Mouse (Mus musculus) hindbrain, embryonic 12.5 days (tissue): ENCODE data around the gene Csrnp1. TPM values are rescaled to one million over a fixed set of nuclear protein-coding genes. Genes with fewer than 3 reads are reported as not detected.

ENCODE experiments used
- ATAC-seq: fragments of 200-750 bp; cut with Nextera tagmentation; 2 replicates; pipeline ENCODE4 v1.8.0; 2017; ENCODE audit warnings: moderate TSS enrichment; ENCODE audit not compliant: low FRiP score
- H3K27ac ChIP-seq: fragments of 300-500 bp; sonication (generic); 2 replicates; pipeline ENCODE4 v1.5.1; 2016; ENCODE audit warnings: mild to moderate bottlenecking
- H3K27me3 ChIP-seq: fragments of 300-500 bp; sonication (generic); 2 replicates; pipeline ENCODE4 v1.6.1; 2016; ENCODE audit warnings: mild to moderate bottlenecking
- H3K36me3 ChIP-seq: fragments of 300-500 bp; sonication (generic); 2 replicates; pipeline ENCODE4 v1.6.1; 2016; ENCODE audit warnings: mild to moderate bottlenecking
- H3K4me1 ChIP-seq: fragments of 300-500 bp; sonication (generic); 2 replicates; pipeline ENCODE4 v1.6.1; 2016
- H3K4me2 ChIP-seq: fragments of 300-500 bp; sonication (generic); replicated peaks from 2 replicates; pipeline ENCODE4 v1.6.1; 2016; ENCODE audit warnings: mild to moderate bottlenecking
- H3K4me3 ChIP-seq: fragments of 300-500 bp; sonication (generic); 2 replicates; pipeline ENCODE4 v1.5.1; 2016; ENCODE audit warnings: mild to moderate bottlenecking
- H3K9ac ChIP-seq: fragments of 300-500 bp; sonication (generic); 2 replicates; pipeline ENCODE4 v1.6.1; 2016; ENCODE audit warnings: mild to moderate bottlenecking, moderate library complexity
- H3K9me3 ChIP-seq: fragments of 300-500 bp; sonication (generic); replicated peaks from 2 replicates; pipeline ENCODE4 v1.6.1; 2016; ENCODE audit warnings: mild to moderate bottlenecking
- WGBS: fragments of 180-500 bp; shearing (Covaris S2); methylation state at CpG from one replicate; pipeline ENCODE4 v1.1.7; 2016; 5-methylcytosine and 5-hydroxymethylcytosine counted together
- polyA plus RNA-seq: library from polyadenylated mRNA; unstranded; fragments of >200 nt; fragmentation: Nextera tagmentation; extraction: Ambion mirVana; gene quantifications from 2 replicates; pipeline ENCODE4 v1.2.1, GENCODE M21; 2016

The Csrnp1 gene
- polyA plus RNA-seq, 1 experiment from 2014 or later, result 2.6 TPM

- Histone ChIP-seq H3K4me1 (no peaks in the 10 kb centered on the region), H3K9ac (no peak overlapping the region), H3K36me3 (peaks cover 93% of the 10 kb centered on the region), H3K4me3 (no peak overlapping the region), H3K27me3 (no peaks in the 10 kb centered on the region), H3K27ac (no peak overlapping the region), H3K9me3 (no peaks in the 10 kb centered on the region), H3K4me2 (no peak overlapping the region)
- ATAC-seq, result no peak
- WGBS, result 78% methylated on average over 5 of the region's 5 CpGs
Observed at GRCm38 (mm10) chr9:119926497-119926896, 58.0 kb downstream of the Csrnp1 start.

- no peaks in the 10 kb centered on the region for H3K27me3 ChIP-seq
- 86% methylated on average over 8 of the region's 8 CpGs for WGBS
- H3K4me2 ChIP-seq, result no peak overlapping the region
- no peak overlapping the region for H3K9ac ChIP-seq
- H3K9me3 ChIP-seq, result no peaks in the 10 kb centered on the region
- no peak overlapping the region for H3K27ac ChIP-seq
- H3K4me1 ChIP-seq, result no peaks in the 10 kb centered on the region
- peaks cover 94% of the 10 kb centered on the region for H3K36me3 ChIP-seq
- ATAC-seq, result no peak
- no peak overlapping the region for H3K4me3 ChIP-seq
Observed at GRCm38 (mm10) chr9:119925729-119926128, 58.7 kb downstream of the Csrnp1 start.

- Histone ChIP-seq H3K9me3 (no peaks in the 10 kb centered on the region), H3K27me3 (no peaks in the 10 kb centered on the region), H3K27ac (no peak overlapping the region), H3K36me3 (peaks cover 94% of the 10 kb centered on the region), H3K4me3 (no peak overlapping the region), H3K4me2 (no peak overlapping the region), H3K9ac (no peak overlapping the region), H3K4me1 (no peaks in the 10 kb centered on the region)
- ATAC-seq, result no peak
- 91% methylated on average over 16 of the region's 16 CpGs for WGBS
Observed at GRCm38 (mm10) chr9:119925120-119925657, 59.3 kb downstream of the Csrnp1 start.

- Histone ChIP-seq H3K9me3 (no peaks in the 10 kb centered on the region), H3K36me3 (peaks cover 94% of the 10 kb centered on the region), H3K27ac (no peak overlapping the region), H3K4me3 (no peak overlapping the region), H3K9ac (no peak overlapping the region), H3K4me1 (no peaks in the 10 kb centered on the region), H3K27me3 (no peaks in the 10 kb centered on the region), H3K4me2 (no peak overlapping the region)
- WGBS, result 97% methylated on average over 4 of the region's 4 CpGs
- no peak for ATAC-seq
Observed at GRCm38 (mm10) chr9:119923462-119923861, 61.0 kb downstream of the Csrnp1 start.

Other genes starting within 250 kb of the Csrnp1 start
- 0.10 and 0.20 TPM in 2 replicates for gene Scn11a, start 159.2 kb downstream of the Csrnp1 start, polyA plus RNA-seq
- 72.4 and 77.9 TPM in 2 replicates for gene Wdr48, start 89.8 kb downstream of the Csrnp1 start, polyA plus RNA-seq
- 22.4 and 24.0 TPM in 2 replicates for gene Gorasp1, start 47.1 kb downstream of the Csrnp1 start, polyA plus RNA-seq
- 1.1 and 1.5 TPM in 2 replicates for gene Ttc21a, start 47.1 kb downstream of the Csrnp1 start, polyA plus RNA-seq
- 0.04 and 0.17 TPM in 2 replicates for gene Xirp1, start 38.9 kb upstream of the Csrnp1 start, polyA plus RNA-seq
- 7.5 and 8.2 TPM in 2 replicates for gene Cx3cr1, start 85.2 kb upstream of the Csrnp1 start, polyA plus RNA-seq
- gene Ccr8, start 107.5 kb upstream of the Csrnp1 start, polyA plus RNA-seq, result not detected in 2 replicates
- 35.0 and 38.0 TPM in 2 replicates for gene Slc25a38, start 125.7 kb upstream of the Csrnp1 start, polyA plus RNA-seq
- gene Rpsa, start 143.0 kb upstream of the Csrnp1 start, polyA plus RNA-seq, result 793 and 930 TPM in 2 replicates
- not detected in 2 replicates for gene Mobp, start 165.0 kb upstream of the Csrnp1 start, polyA plus RNA-seq